Mouse (Mus musculus): Measurements from ENCODE around the gene Cblb.

The Cblb gene

GRCm38 (mm10) chr16:52031091-52031689 lies at the start of gene Cblb:
TSS of gene Cblb (plus strand) at chr16:52031225.
- peak; percentile 98 to 99 for DNase-seq

- peak in 1 of 2 experiments; percentile 33 for DNase-seq
Measured at GRCm38 (mm10) chr16:51985436-51985835, 45.6 kb upstream of the Cblb start.

- no peak for DNase-seq
Measured at GRCm38 (mm10) chr16:51986207-51986606, 44.8 kb upstream of the Cblb start.

GRCm38 (mm10) chr16:51987085-51987620 lies 43.9 kb upstream of the Cblb start:
- no peak for DNase-seq

- DNase-seq, result no peak
Measured at GRCm38 (mm10) chr16:51988027-51988426, 43.0 kb upstream of the Cblb start.

GRCm38 (mm10) chr16:51989259-51989658 lies 41.8 kb upstream of the Cblb start:
- peak in 1 of 2 experiments; percentile 3 for DNase-seq

- no peak for DNase-seq
Measured at GRCm38 (mm10) chr16:52000043-52000442, 31.0 kb upstream of the Cblb start.

GRCm38 (mm10) chr16:52000801-52001200 lies 30.2 kb upstream of the Cblb start:
- DNase-seq, result no peak

- no peak for DNase-seq
Measured at GRCm38 (mm10) chr16:52007006-52007405, 24.0 kb upstream of the Cblb start.

- DNase-seq, result peak in 1 of 2 experiments; percentile 26
Measured at GRCm38 (mm10) chr16:52008471-52008870, 22.6 kb upstream of the Cblb start.

GRCm38 (mm10) chr16:52009421-52009820 lies 21.6 kb upstream of the Cblb start:
- DNase-seq, result no peak

GRCm38 (mm10) chr16:52012984-52013383 lies 18.0 kb upstream of the Cblb start:
- peak; percentile 59 to 69 for DNase-seq

GRCm38 (mm10) chr16:52013812-52014211 lies 17.2 kb upstream of the Cblb start:
- no peak for DNase-seq

GRCm38 (mm10) chr16:52023417-52023816 lies 7.6 kb upstream of the Cblb start:
- DNase-seq, result no peak

- no peak for DNase-seq
Measured at GRCm38 (mm10) chr16:52027326-52027725, 3.7 kb upstream of the Cblb start.

- DNase-seq, result no peak
Measured at GRCm38 (mm10) chr16:52029001-52029400, 2.0 kb upstream of the Cblb start.

- peak; percentile 96 for DNase-seq
Measured at GRCm38 (mm10) chr16:52031712-52032251, 757 bp downstream of the Cblb start.

- peak in 1 of 2 experiments; percentile 41 for DNase-seq
Measured at GRCm38 (mm10) chr16:52032376-52033330, 1.6 kb downstream of the Cblb start.

- no peak for DNase-seq
Measured at GRCm38 (mm10) chr16:52033381-52034315, 2.6 kb downstream of the Cblb start.

- no peak for DNase-seq
Measured at GRCm38 (mm10) chr16:52034356-52034755, 3.3 kb downstream of the Cblb start.

GRCm38 (mm10) chr16:52036295-52036694 lies 5.3 kb downstream of the Cblb start:
- no peak for DNase-seq

- DNase-seq, result no peak
Measured at GRCm38 (mm10) chr16:52038283-52038682, 7.3 kb downstream of the Cblb start.

Measured in kidney, postnatal 25 days (tissue).